In genomic region chr15:21180191-21180590, GRCm38 (mm10) we compare ENCODE assay signal across 21 mouse cellular contexts.
A peak's percentile ranks its signal among the peaks of the same experiment; 100 is the strongest.
DNase-seq lines count a peak whose midpoint lies in the region; ATAC-seq lines count a peak whose summit lies in the region.
"Had no signal": no experiment of that assay in that cellular context is flagged by ENCODE, and none has a peak within 500 bp of the region (broad histone marks: within the 10 kb centered on the region; RNA-seq: fewer than 3 reads in every experiment).

No protein-coding gene starts in this region.

- ATAC-seq in granulocyte monocyte progenitor cell, adult 5-6 weeks (replicated peaks; ENCODE audit: poor library complexity, severe bottlenecking), result no peak
- ATAC-seq: activated CD4-positive, CD25-positive, alpha-beta regulatory T cell, adult 4 months; hindbrain, embryonic 16.5 days; intestine, embryonic 16.5 days; liver, embryonic 12.5 days had no signal

- peak; percentile 7 to 10 for DNase-seq in cerebellum, postnatal 10 days
- no peak for DNase-seq in cerebellum, adult 11 months
- peak; percentile 12 for DNase-seq in right cerebral cortex, adult 18-20 months
- no peak for DNase-seq in right cerebral cortex, postnatal 25 days
- peak; percentile 12 to 33 for DNase-seq in layer of hippocampus, adult 8-10 months (ENCODE audit: low spot score in 2 of 2)
- no peak for DNase-seq in gastrocnemius, adult 8-10 months (ENCODE audit: low spot score in 2 of 2)
- DNase-seq in adrenal gland, adult 8-10 months, result no peak
- DNase-seq: adrenal gland, postnatal 10 days; cerebellum, adult 11-12 months; gastrocnemius, adult 2 months; heart, adult 11 months; kidney, postnatal 25 days; lung, adult 18-20 months; lung, postnatal 14 days; thymus, adult 18-20 months; thymus, postnatal 4 days had no signal

Comparison
In these comparisons a context has a peak if more than half of its experiments do, and no peak if none do; other contexts are left out.
1. DNase-seq: peak in cerebellum, postnatal 10 days (2 of 2), right cerebral cortex, adult 18-20 months (single experiment) and layer of hippocampus, adult 8-10 months (2 of 2); none in cerebellum, adult 11 months (single experiment), right cerebral cortex, postnatal 25 days (single experiment), gastrocnemius, adult 8-10 months (0 of 2) and adrenal gland, adult 8-10 months (single experiment).